Mouse (Mus musculus) bone marrow macrophage, adult 2 months (primary cell): Measurements from ENCODE around the gene Tnrc6a.

Experiments used
- CTCF ChIP-seq: IDR thresholded peaks from 2 replicates; pipeline ENCODE4 v1.5.1; 2012; ENCODE audit warnings: low read depth, mild to moderate bottlenecking, low read length, moderate library complexity
- POLR2A ChIP-seq: IDR thresholded peaks from 2 replicates; pipeline ENCODE4 v1.6.1; 2012; ENCODE audit warnings: mild to moderate bottlenecking, low read depth, low read length, borderline replicate concordance

- TF ChIP-seq POLR2A, result no peak
- TF ChIP-seq CTCF, result no peak
Observed at GRCm38 (mm10) chr7:123184891-123185290, 61.2 kb downstream of the Tnrc6a start.
